Mouse (Mus musculus) right cerebral cortex, postnatal 4 days (tissue): Measurements from ENCODE around the gene Neurod6.

Experiments
- DNase-seq: peaks from one replicate; pipeline ENCODE4 v3.0.0-alpha.2; 2022

Neurod6 gene

DNA sequence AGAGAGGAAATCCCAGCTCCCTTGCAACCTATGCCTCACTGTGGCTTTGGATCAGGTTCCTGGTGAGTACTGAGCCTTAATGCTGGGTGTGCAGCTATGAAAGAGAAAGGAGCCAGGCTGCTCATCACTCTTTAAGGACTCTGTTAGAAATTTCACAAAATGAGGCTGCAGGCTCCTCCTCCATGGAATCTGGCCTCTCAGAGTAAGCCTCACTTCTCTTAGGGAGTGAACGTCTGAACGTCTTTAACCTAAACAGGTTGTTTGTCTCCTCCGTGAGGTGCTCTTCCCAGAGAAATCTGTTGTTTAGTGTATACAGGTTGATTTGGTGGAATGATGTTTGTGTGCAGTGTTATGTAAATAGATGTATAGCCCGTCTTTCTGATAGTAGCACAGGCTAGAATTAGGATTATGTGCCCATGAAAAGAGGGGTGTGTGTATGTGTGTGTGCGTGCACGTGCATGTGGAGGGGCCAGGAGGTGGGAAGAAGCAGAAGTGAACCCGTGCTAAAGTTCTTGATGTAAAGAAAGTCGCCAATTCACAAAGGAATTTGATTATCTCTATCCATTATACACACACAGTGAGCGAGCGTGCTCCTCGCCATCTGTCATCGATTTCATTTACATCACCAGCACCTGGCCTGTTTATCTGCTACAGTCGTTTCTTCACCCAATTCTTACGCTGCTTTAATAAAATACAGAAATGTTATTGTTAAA, 34.8 kb downstream of the Neurod6 start:
- no peak for DNase-seq

GRCm38 (mm10) chr6:55634662-55635061, 46.4 kb downstream of the Neurod6 start:
- DNase-seq = no peak
